8 mouse cellular contexts compared by ENCODE assay signal in genomic region chr16:35360593-35360992, GRCm38 (mm10). TPM values are rescaled to one million over a fixed set of nuclear protein-coding genes. Genes with fewer than 3 reads are reported as not detected.
DNase-seq lines count a peak whose midpoint lies in the region; ATAC-seq lines count a peak whose summit lies in the region.

No protein-coding gene starts in this region.

- DNase-seq in kidney, adult 11 months, result peak; percentile 20
- peak; percentile 27 for DNase-seq in MN1 (ENCODE audit: low spot score)
- DNase-seq in cerebellum, adult 11-12 months, result peak; percentile 15
- DNase-seq in liver, embryonic 13.5 days, result peak; percentile 38
- DNase-seq in right cerebral cortex, adult 18-20 months, result peak; percentile 25
- peak; percentile 24 for DNase-seq in urinary bladder, postnatal 10 days (ENCODE audit: low spot score)

- H3K9ac ChIP-seq in kidney, embryonic 14.5 days (ENCODE audit: low read depth, low read length), result no peak overlapping the region
- no peak overlapping the region for H3K9ac ChIP-seq in liver, embryonic 13.5 days

- no peak overlapping the region for H3K4me3 ChIP-seq in kidney, embryonic 14.5 days (ENCODE audit: low read length)
- H3K4me3 ChIP-seq in liver, embryonic 13.5 days (replicated peaks), result no peak overlapping the region

- WGBS in kidney, embryonic 14.5 days, result 35% methylated on average over 6 of the region's 6 CpGs
- 27% methylated on average over 6 of the region's 6 CpGs for WGBS in liver, embryonic 13.5 days (ENCODE audit: insufficient replicate concordance)

- no peak overlapping the region for H3K27ac ChIP-seq in kidney, embryonic 14.5 days (ENCODE audit: low read depth, low read length)
- H3K27ac ChIP-seq in liver, embryonic 13.5 days, result no peak overlapping the region

- peaks cover 6% of the 10 kb centered on the region; the same call in 1 of the 2 replicates for H3K36me3 ChIP-seq in kidney, embryonic 14.5 days (ENCODE audit: control insufficient read depth, insufficient read depth, low read length)
- H3K36me3 ChIP-seq in liver, embryonic 13.5 days, result no peaks in the 10 kb centered on the region

- H3K4me2 ChIP-seq in kidney, embryonic 14.5 days (replicated peaks; ENCODE audit: low read depth, low read length), result no peak overlapping the region
- no peak overlapping the region for H3K4me2 ChIP-seq in liver, embryonic 13.5 days

- H3K9me3 ChIP-seq in kidney, embryonic 14.5 days (ENCODE audit: control insufficient read depth, low read length), result no peaks in the 10 kb centered on the region
- no peaks in the 10 kb centered on the region for H3K9me3 ChIP-seq in liver, embryonic 13.5 days (replicated peaks)

- H3K4me1 ChIP-seq in kidney, embryonic 14.5 days (ENCODE audit: control insufficient read depth, insufficient read depth, low read length), result peaks cover 3% of the 10 kb centered on the region; the same call in 1 of the 2 replicates
- H3K4me1 ChIP-seq in liver, embryonic 13.5 days (replicated peaks), result peaks cover 19% of the 10 kb centered on the region

- no peaks in the 10 kb centered on the region for H3K27me3 ChIP-seq in kidney, embryonic 14.5 days (ENCODE audit: control insufficient read depth, insufficient read depth, low read length)
- H3K27me3 ChIP-seq in liver, embryonic 13.5 days, result no peaks in the 10 kb centered on the region

- no peak for ATAC-seq in kidney, embryonic 14.5 days (ENCODE audit: low FRiP score, low TSS enrichment)
- ATAC-seq in granulocyte monocyte progenitor cell, adult 5-6 weeks (replicated peaks; ENCODE audit: poor library complexity, severe bottlenecking), result 0 out of 2 replicates have a peak, but pooled peaks have one; percentile 32
- no peak for ATAC-seq in liver, embryonic 13.5 days (ENCODE audit: low read depth)

RNA-seq across cellular contexts. Expression of gene Sec22a, which starts 3.1 kb away (rescaled TPM):
- 52.8 and 54.6 TPM in 2 replicates for polyA plus RNA-seq in kidney, embryonic 14.5 days (2014; fragmentation: Nextera tagmentation; extraction: Ambion mirVana)
- 16.0 and 18.3 TPM in 2 replicates for total RNA-seq in granulocyte monocyte progenitor cell, adult 5-6 weeks (2014; fragmentation: Nextera tagmentation)
- 9.7 and 10.7 TPM in 2 replicates for total RNA-seq in granulocyte monocyte progenitor cell, adult 5-6 weeks (2017)
- 11.8 and 12.1 TPM in 2 replicates for polyA plus RNA-seq in liver, embryonic 13.5 days (2015; fragmentation: Nextera tagmentation; extraction: Ambion mirVana)
